Mouse (Mus musculus): ENCODE data around the gene Ndufs2. TPM values are rescaled to one million over a fixed set of nuclear protein-coding genes. Genes with fewer than 3 reads are reported as not detected.
A peak's percentile ranks its signal among the peaks of the same experiment; 100 is the strongest.

The Ndufs2 gene
- total RNA-seq, 2 experiments from 2014 or later = 280 to 286 TPM

DNA sequence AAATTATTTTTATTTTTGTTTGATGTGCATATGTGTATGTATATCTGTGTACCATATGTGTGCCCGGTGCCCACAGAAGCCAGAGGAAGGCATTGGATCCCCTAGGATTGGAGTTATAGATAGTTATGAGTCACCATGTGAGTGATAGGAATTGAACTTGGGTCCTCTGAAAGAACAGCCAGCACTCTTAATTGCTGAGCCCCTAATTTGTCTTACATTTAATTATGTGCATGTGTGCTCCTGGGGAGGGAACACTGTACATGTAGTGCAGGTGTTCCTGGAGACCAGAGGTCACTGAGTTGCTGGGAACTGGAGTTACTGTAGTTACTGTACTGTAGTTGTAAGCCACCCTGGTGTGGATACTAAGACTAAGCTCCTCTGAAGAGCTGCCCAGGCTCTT lies 50.4 kb downstream of the Ndufs2 start:
- DNase-seq (ENCODE audit: low spot score in 2 of 2) = no peak

GRCm38 (mm10) chr1:171199532-171199931 lies 51.7 kb downstream of the Ndufs2 start:
- no peak for DNase-seq (ENCODE audit: low spot score in 2 of 2)

DNA sequence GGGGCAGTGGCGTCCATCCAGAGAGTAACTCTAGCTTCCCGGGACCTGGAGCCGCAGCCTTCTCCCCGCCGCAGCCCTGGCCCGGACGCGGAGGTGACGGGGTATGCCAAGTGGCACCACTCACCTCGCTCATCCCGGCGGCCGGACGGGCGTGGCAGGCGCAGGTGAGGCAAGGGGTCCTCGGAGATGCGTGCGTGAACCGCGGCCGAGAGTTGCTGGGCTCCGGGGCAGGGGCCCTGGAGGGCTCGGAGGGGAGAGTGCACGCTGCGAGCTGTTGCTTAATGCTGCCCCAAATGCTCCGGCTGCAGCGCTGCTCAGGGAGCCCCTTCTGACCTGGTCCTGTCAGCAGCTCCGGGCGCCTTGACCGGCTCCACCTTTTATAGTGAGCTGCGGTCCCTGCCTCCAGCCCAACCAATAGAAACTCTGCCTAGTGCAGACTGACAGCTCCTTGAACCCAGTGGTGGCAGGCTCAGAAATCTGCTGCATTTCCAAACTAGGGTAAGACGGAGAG lies 55.2 kb downstream of the Ndufs2 start, which contains the start of gene Pcp4l1:
Gene Pcp4l1 (minus strand): TSS at position 382 of the 511 bp plus-strand sequence.
- peak; percentile 55 to 57 for DNase-seq (ENCODE audit: low spot score in 2 of 2)

DNA sequence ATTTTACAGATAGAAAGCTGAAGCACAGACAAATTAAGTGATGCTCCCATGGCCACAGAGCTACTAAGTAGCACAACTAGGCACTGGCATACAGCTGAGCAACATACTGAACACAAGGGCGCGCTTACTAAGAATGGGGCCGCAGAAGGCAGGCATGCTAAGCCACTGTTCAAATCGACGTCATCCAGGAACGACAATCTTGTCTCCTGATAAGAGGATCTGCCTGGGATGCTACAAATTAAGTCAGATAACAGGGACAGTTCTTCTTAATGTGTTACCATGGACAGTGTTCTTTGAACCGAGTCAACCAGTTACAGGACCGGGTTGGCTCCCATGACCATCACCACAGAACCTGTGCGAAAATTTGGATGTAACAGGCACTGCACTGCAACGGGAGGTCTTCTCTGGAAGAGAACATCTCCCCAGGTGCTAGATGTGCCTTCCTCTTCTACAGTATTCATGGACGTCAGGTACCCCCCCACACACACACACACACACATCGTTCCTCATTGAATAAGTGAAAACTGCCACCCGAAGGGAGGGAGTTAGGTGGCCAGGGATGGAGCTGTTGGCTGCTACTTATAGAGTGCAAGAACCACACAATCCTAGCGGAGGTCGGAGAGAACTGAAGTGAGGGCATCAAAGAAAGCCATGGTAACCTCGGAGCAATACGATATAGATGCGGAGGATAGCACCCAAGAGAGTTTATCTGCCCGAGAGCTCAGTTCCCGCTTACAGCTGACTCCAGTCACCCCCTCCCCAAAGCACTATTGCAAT lies 56.0 kb downstream of the Ndufs2 start:
- no peak for DNase-seq (ENCODE audit: low spot score in 2 of 2)

GRCm38 (mm10) chr1:171193911-171194830 lies 57.0 kb downstream of the Ndufs2 start:
- DNase-seq (ENCODE audit: low spot score in 2 of 2) = no peak

DNA sequence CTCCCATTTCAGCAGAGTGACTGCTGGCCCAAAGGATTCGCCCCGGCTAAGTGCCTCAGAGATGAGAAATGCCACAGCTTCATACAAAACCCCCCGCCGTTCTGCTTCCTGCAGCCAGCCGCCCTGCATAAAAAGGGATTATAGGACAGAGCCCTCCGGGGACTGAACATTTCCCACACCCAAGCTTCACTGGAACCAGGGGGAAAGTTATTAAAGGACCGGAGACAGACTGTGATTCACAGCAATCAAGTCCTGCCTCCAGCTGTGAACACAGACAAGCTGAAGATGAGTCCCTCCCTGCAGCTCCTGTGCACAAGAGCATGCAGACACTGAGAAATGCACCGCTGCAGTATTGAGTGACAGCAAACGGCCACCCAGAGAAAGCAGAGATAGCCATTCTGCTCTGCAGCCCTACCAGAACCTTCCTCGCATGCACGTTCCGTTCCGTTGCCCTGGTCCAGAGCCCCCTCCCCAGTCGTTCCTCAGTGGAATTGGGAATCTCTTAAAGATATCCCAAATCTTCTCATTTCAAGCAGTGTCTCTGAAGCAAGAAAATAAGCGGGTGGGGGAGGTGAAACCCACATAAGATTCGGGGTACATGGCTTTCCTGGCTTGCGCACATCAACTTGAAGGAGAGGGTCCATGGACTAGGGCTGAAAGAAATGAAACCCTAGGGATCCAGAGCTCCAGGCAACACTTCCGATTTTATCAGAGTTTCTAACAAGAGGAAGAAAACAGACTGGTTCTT lies 57.9 kb downstream of the Ndufs2 start:
- DNase-seq (ENCODE audit: low spot score in 2 of 2) = no peak

- DNase-seq (ENCODE audit: low spot score in 2 of 2) = peak in 1 of 2 experiments; percentile 3
Observed at GRCm38 (mm10) chr1:171192283-171192682, 58.9 kb downstream of the Ndufs2 start.

- no peak for DNase-seq (ENCODE audit: low spot score in 2 of 2)
Observed at GRCm38 (mm10) chr1:171190832-171191231, 60.4 kb downstream of the Ndufs2 start.

GRCm38 (mm10) chr1:171189476-171190114 lies 61.6 kb downstream of the Ndufs2 start:
- no peak for DNase-seq (ENCODE audit: low spot score in 2 of 2)

- DNase-seq (ENCODE audit: low spot score in 2 of 2) = no peak
Observed at GRCm38 (mm10) chr1:171189046-171189445, 62.1 kb downstream of the Ndufs2 start.

DNA sequence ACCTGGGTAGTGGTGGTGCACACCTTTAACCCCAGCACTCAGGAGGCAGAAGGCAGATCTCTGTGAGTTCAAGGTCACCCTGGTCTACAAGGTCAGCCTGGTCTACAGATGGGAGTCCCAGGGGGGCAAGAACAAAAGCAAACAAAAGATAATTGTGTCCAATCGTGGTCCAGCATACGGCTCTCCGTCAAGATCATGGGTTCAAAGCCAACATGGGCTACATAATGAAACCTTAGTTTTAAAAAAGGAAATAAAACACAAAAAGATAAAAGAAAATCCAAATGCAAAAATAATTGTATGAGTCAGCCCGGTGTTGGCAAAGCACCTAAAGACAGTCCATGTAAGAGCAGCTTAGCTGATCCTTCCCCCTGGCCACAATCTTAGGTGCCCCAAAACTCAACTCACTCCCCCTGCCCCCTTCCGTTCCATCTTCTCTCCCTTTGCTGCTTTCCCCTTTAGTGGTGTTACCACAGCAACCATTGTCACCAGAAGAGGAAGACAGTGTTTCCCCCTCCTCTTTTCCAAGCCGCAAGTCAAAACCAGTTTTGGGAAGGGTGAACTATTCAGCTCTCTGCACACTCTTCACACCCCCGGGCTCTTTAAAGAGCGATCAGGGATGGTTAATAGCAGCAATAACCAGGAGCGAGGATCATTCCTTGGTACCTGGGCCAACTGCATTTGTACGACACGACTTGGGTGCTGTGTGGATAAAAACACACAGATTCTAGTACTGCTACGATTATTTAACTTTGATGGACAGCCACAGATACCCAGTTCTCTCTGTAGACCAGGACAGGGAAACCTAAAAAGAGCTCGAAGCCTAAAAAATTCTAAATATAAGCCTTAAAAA lies 63.1 kb downstream of the Ndufs2 start:
- no peak for DNase-seq (ENCODE audit: low spot score in 2 of 2)

- no peak for DNase-seq (ENCODE audit: low spot score in 2 of 2)
Observed at GRCm38 (mm10) chr1:171185655-171186054, 65.5 kb downstream of the Ndufs2 start.

Other genes with a start within 250 kb of the Ndufs2 start
- not detected for gene Fcgr4, start 232.5 kb downstream of the Ndufs2 start, total RNA-seq (2021)
- 10 to 100 TPM; 11.1 to 13.2 TPM for gene Fcgr3, start 186.5 kb downstream of the Ndufs2 start, total RNA-seq (2021)
- under 1 TPM in 1 of 2 experiments, not detected in 1; 0.79 TPM for gene Cfap126, start 137.5 kb downstream of the Ndufs2 start, total RNA-seq (2021)
- gene Sdhc, start 100.8 kb downstream of the Ndufs2 start, total RNA-seq (2021) = 100 to 1,000 TPM; 195 to 207 TPM
- not detected for gene Mpz, start 100.7 kb downstream of the Ndufs2 start, total RNA-seq (2021)
- 100 to 1,000 TPM; 114 to 132 TPM for gene Pcp4l1, start 55.1 kb downstream of the Ndufs2 start, total RNA-seq (2021)
- gene Nr1i3, start 37.4 kb downstream of the Ndufs2 start, total RNA-seq (2021) = under 1 TPM; 0.12 to 0.14 TPM
- gene Tomm40l, start 28.9 kb downstream of the Ndufs2 start, total RNA-seq (2021) = 10 to 100 TPM; 84.2 to 90.5 TPM
- 1 to 10 TPM; 1.8 to 3.1 TPM for gene Apoa2, start 26.3 kb downstream of the Ndufs2 start, total RNA-seq (2021)
- 10 to 100 TPM; 13.7 to 14.7 TPM for gene Fcer1g, start 17.0 kb downstream of the Ndufs2 start, total RNA-seq (2021)
- 1 to 10 TPM; 5.9 to 8.9 TPM for gene Adamts4, start 967 bp downstream of the Ndufs2 start, total RNA-seq (2021)
- 10 to 100 TPM; 64.3 to 71.8 TPM for gene B4galt3, start 18.9 kb upstream of the Ndufs2 start, total RNA-seq (2021)
- 10 to 100 TPM; 26.9 to 27.8 TPM for gene Ppox, start 29.8 kb upstream of the Ndufs2 start, total RNA-seq (2021)
- gene Usp21, start 36.6 kb upstream of the Ndufs2 start, total RNA-seq (2021) = 10 to 100 TPM; 54.5 to 63.0 TPM
- gene Ufc1, start 43.6 kb upstream of the Ndufs2 start, total RNA-seq (2021) = 100 to 1,000 TPM; 104 to 112 TPM
- gene Dedd, start 77.8 kb upstream of the Ndufs2 start, total RNA-seq (2021) = 10 to 100 TPM; 43.7 to 43.9 TPM
- gene Nit1, start 94.3 kb upstream of the Ndufs2 start, total RNA-seq (2021) = 10 to 100 TPM; 43.3 to 47.9 TPM
- gene Pfdn2, start 94.3 kb upstream of the Ndufs2 start, total RNA-seq (2021) = 100 to 1,000 TPM; 189 to 191 TPM
- gene Klhdc9, start 109.4 kb upstream of the Ndufs2 start, total RNA-seq (2021) = 1 to 10 TPM; 7.1 to 8.0 TPM
- gene Nectin4, start 118.7 kb upstream of the Ndufs2 start, total RNA-seq (2021) = 1 to 10 TPM; 3.6 to 4.7 TPM
- gene Arhgap30, start 137.6 kb upstream of the Ndufs2 start, total RNA-seq (2021) = 1 to 10 TPM; 2.2 to 2.6 TPM
- 100 to 1,000 TPM in 1 of 2 experiments, 10 to 100 TPM in 1; 99.0 to 105 TPM for gene Usf1, start 159.9 kb upstream of the Ndufs2 start, total RNA-seq (2021)
- gene Tstd1, start 167.5 kb upstream of the Ndufs2 start, total RNA-seq (2021) = 1 to 10 TPM; 1.4 to 2.3 TPM
- gene F11r, start 186.1 kb upstream of the Ndufs2 start, total RNA-seq (2021) = 1 to 10 TPM; 4.5 to 5.4 TPM